Mouse (Mus musculus) cerebellum, postnatal 14 days (tissue): ENCODE results near the gene Slc18b1.
"Not testable (repeated sequence)": the region's sequence is repeated elsewhere in the genome, so short reads cannot be mapped to it uniquely, and the experiment has no call there.

Experiments used
- DNase-seq, 2 experiments: peaks; one replicate each; pipeline ENCODE4 v3.0.0; 2021; ENCODE audit warnings: mixed read lengths in 2 of 2

The Slc18b1 gene

GRCm38 (mm10) chr10:23796551-23797503 lies at the start of gene Slc18b1:
Slc18b1 (plus strand) TSS chr10:23796986.
- DNase-seq: peak; percentile 48 to 56

GRCm38 (mm10) chr10:23754166-23754565 lies 42.6 kb upstream of the Slc18b1 start:
- DNase-seq: no peak

GRCm38 (mm10) chr10:23777288-23777945 lies 19.4 kb upstream of the Slc18b1 start:
- DNase-seq: peak in 1 of 2 experiments; percentile 27

GRCm38 (mm10) chr10:23780539-23781275 lies 16.1 kb upstream of the Slc18b1 start:
- DNase-seq: no peak

GRCm38 (mm10) chr10:23781760-23782735 lies 14.7 kb upstream of the Slc18b1 start:
- no peak for DNase-seq

GRCm38 (mm10) chr10:23782855-23783492 lies 13.8 kb upstream of the Slc18b1 start:
- peak in 1 of 2 experiments; percentile 19 for DNase-seq

GRCm38 (mm10) chr10:23783493-23783884 lies 13.3 kb upstream of the Slc18b1 start:
- DNase-seq: no peak

- no peak for DNase-seq
These were observed 12.7 kb upstream of the Slc18b1 start for GRCm38 (mm10) chr10:23784121-23784520.

- not testable (repeated sequence) for DNase-seq
These were observed 11.2 kb upstream of the Slc18b1 start for GRCm38 (mm10) chr10:23785599-23785998.

GRCm38 (mm10) chr10:23786040-23786439 lies 10.7 kb upstream of the Slc18b1 start:
- DNase-seq: no peak

- peak in 1 of 2 experiments; percentile 11 for DNase-seq
These were observed 10.2 kb upstream of the Slc18b1 start for GRCm38 (mm10) chr10:23786631-23787038.

GRCm38 (mm10) chr10:23787062-23787821 lies 9.5 kb upstream of the Slc18b1 start, which contains the start of gene Rps12:
Rps12 (minus strand) TSS chr10:23787275.
- DNase-seq: peak; percentile 99

GRCm38 (mm10) chr10:23788056-23788600 lies 8.7 kb upstream of the Slc18b1 start:
- DNase-seq: no peak

- no peak for DNase-seq
These were observed 790 bp upstream of the Slc18b1 start for GRCm38 (mm10) chr10:23795871-23796520.

GRCm38 (mm10) chr10:23797606-23798005 lies 820 bp downstream of the Slc18b1 start:
- DNase-seq: no peak

- no peak for DNase-seq
These were observed 1.4 kb downstream of the Slc18b1 start for GRCm38 (mm10) chr10:23798142-23798541.

GRCm38 (mm10) chr10:23799933-23800332 lies 3.1 kb downstream of the Slc18b1 start:
- DNase-seq: no peak

- no peak for DNase-seq
These were observed 6.1 kb downstream of the Slc18b1 start for GRCm38 (mm10) chr10:23802911-23803310.

GRCm38 (mm10) chr10:23804665-23805064 lies 7.9 kb downstream of the Slc18b1 start:
- no peak for DNase-seq

GRCm38 (mm10) chr10:23806201-23806600 lies 9.4 kb downstream of the Slc18b1 start:
- no peak for DNase-seq
